Mouse (Mus musculus) left cerebral cortex, postnatal 4 days (tissue): Measurements from ENCODE around the gene Fam43b. TPM values are rescaled to one million over a fixed set of nuclear protein-coding genes. Genes with fewer than 3 reads are reported as not detected.

Experiments used
- DNase-seq: peaks from one replicate; pipeline ENCODE4 v3.0.0-alpha.2; 2022
- intact Hi-C: fragments of 180-260 bp; cut with DNase I; formaldehyde crosslinking; loops from one replicate; pipeline ENCODE4 v1.15.1; 2025
- total RNA-seq, 2 experiments: library from RNA; stranded (reverse); gene quantifications; 2 replicates each; pipeline ENCODE4 v1.2.3; 2021

Fam43b gene
- total RNA-seq, 2 experiments from 2014 or later, result 27.7 to 30.6 TPM

GRCm38 (mm10) chr4:138396711-138397110 lies 383 bp upstream of the Fam43b start:
- intact Hi-C loops, result no loop called here
- no peak for DNase-seq

GRCm38 (mm10) chr4:138395087-138395970 lies 999 bp downstream of the Fam43b start:
- DNase-seq, result no peak
- intact Hi-C loops, result no loop called here

GRCm38 (mm10) chr4:138393703-138394102 lies 2.6 kb downstream of the Fam43b start:
- intact Hi-C loops, result no loop called here

GRCm38 (mm10) chr4:138383789-138384188 lies 12.5 kb downstream of the Fam43b start:
- DNase-seq, result no peak
- intact Hi-C loops, result no loop called here

More at GRCm38 (mm10) chr4:138393703-138394102, 2.6 kb downstream of the Fam43b start:
- DNase-seq, result no peak

- intact Hi-C loops, result no loop called here
- DNase-seq, result no peak
Measured at GRCm38 (mm10) chr4:138382462-138382861, 13.9 kb downstream of the Fam43b start.

GRCm38 (mm10) chr4:138380132-138380689 lies 16.1 kb downstream of the Fam43b start:
- no peak for DNase-seq
- intact Hi-C loops, result no loop called here

- intact Hi-C loops, result loop anchor here (5.0 kb wide), 1 partner anchor 48 kb away; no protein-coding TSS in a partner anchor
Measured at GRCm38 (mm10) chr4:138379091-138379840, 17.1 kb downstream of the Fam43b start.

GRCm38 (mm10) chr4:138377526-138377925 lies 18.8 kb downstream of the Fam43b start:
- intact Hi-C loops, result loop anchor here (5.0 kb wide), 1 partner anchor 50 kb away; no protein-coding TSS in a partner anchor
- peak; percentile 36 for DNase-seq

More at GRCm38 (mm10) chr4:138379091-138379840, 17.1 kb downstream of the Fam43b start:
- peak; percentile 84 for DNase-seq

- no peak for DNase-seq
- intact Hi-C loops, result loop anchor here (5.0 kb wide), 1 partner anchor 52 kb away; no protein-coding TSS in a partner anchor
Measured at GRCm38 (mm10) chr4:138375117-138375516, 21.2 kb downstream of the Fam43b start.

- no peak for DNase-seq
- intact Hi-C loops, result no loop called here
Measured at GRCm38 (mm10) chr4:138370996-138371516, 25.3 kb downstream of the Fam43b start.

GRCm38 (mm10) chr4:138368498-138369260 lies 27.6 kb downstream of the Fam43b start:
- DNase-seq, result no peak
- intact Hi-C loops, result no loop called here

- DNase-seq, result peak; percentile 68
- intact Hi-C loops, result no loop called here
Measured at GRCm38 (mm10) chr4:138367641-138368497, 28.5 kb downstream of the Fam43b start, which contains the start of gene Cda. TSS of gene Cda (minus strand) at chr4:138367992.

GRCm38 (mm10) chr4:138366561-138366960 lies 29.8 kb downstream of the Fam43b start:
- intact Hi-C loops, result no loop called here
- DNase-seq, result no peak

- intact Hi-C loops, result no loop called here
- DNase-seq, result no peak
Measured at GRCm38 (mm10) chr4:138363511-138363910, 32.8 kb downstream of the Fam43b start.

GRCm38 (mm10) chr4:138362883-138363282 lies 33.4 kb downstream of the Fam43b start:
- no peak for DNase-seq
- intact Hi-C loops, result no loop called here

GRCm38 (mm10) chr4:138361370-138361821 lies 34.9 kb downstream of the Fam43b start:
- intact Hi-C loops, result no loop called here
- peak; percentile 28 for DNase-seq

- no peak for DNase-seq
- intact Hi-C loops, result no loop called here
Measured at GRCm38 (mm10) chr4:138358176-138358575, 38.2 kb downstream of the Fam43b start.

- no peak for DNase-seq
- intact Hi-C loops, result no loop called here
Measured at GRCm38 (mm10) chr4:138356551-138356950, 39.8 kb downstream of the Fam43b start.

GRCm38 (mm10) chr4:138356141-138356540 lies 40.2 kb downstream of the Fam43b start:
- intact Hi-C loops, result no loop called here
- DNase-seq, result no peak
